Mouse (Mus musculus): ENCODE data around the gene Sumo3. TPM values are rescaled to one million over a fixed set of nuclear protein-coding genes. Genes with fewer than 3 reads are reported as not detected.

Sumo3 gene
- 10 to 100 TPM; 15.5 to 97.1 (median 46.4) TPM for total RNA-seq (2018; cell fraction: chromatin; rRNA removed)
- total RNA-seq (2018; cell fraction: cytosol; rRNA removed), result 100 to 1,000 TPM in 20 of 26 experiments, 10 to 100 TPM in 6; 75.8 to 152 (median 114) TPM
- 10 to 100 TPM; 22.7 to 95.5 (median 55.7) TPM for total RNA-seq (2018; cell fraction: nucleus; rRNA removed)
- 105 to 245 TPM (median 141 TPM) in 3 replicates for polyA plus RNA-seq (2018)

DNA sequence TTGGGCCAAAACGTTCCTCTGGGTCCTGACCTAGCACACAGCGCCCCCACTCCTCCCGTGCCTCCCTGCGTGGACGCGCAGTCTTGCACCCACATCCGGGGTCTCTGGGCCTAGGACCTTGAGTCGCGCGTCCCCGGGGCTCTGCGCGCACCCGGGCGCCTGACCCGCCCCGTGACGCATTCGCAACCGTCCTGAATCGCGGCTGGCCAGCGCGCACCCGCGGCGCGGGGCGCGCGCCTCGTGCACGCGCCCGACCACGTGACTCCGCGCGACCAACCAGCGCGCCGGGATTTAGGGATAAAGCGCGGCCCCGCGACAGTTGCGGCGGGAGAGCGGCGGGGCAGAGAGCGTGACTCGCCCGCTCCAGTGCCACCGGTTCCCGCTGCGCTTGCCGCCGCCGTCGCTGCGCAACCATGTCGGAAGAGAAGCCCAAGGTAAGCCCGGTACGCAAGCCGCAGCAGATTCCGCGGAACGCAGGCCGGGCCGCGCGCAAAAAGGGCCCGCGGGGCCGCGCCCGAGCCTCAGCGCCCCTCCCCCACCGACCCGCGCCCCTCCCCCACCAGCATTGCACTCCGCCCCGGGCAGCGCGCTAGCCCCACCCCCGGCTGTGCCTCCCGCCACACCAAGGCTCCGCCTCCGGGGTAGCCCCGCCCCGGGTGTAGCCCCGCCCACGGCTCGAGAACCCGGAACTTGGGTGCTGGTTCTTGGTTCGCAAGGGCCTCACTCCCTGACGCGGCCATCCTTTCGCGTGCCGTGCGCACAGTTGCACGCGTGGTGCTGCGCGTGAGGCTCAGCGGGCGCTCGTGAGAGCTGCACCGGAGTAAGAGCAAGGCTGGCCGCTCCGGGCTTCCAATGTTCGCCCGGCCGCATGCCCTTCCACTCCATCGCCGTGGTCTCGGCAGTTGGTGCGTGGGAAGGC, at the start of gene Sumo3, which contains the start of gene Gm49325:
Gene Sumo3 (plus strand): TSS at position 190 of the 919 bp plus-strand sequence.
Gene Gm49325 (plus strand): TSS at position 290 of the 919 bp plus-strand sequence.
- H3K27ac ChIP-seq, result peak within 1 kb of the TSS; percentile 76
- peak within 1 kb of the TSS; percentile 70 for H3K4me3 ChIP-seq (ENCODE audit: inconsistent target)
- peaks cover 14% of the 10 kb centered on the region for H3K36me3 ChIP-seq (ENCODE audit: inconsistent target)
- WGBS (ENCODE audit: missing documents), result 1% methylated on average over 102 of the region's 119 CpGs
- peaks cover 46% of the 10 kb centered on the region for H3K79me2 ChIP-seq (ENCODE audit: inconsistent target)

DNA sequence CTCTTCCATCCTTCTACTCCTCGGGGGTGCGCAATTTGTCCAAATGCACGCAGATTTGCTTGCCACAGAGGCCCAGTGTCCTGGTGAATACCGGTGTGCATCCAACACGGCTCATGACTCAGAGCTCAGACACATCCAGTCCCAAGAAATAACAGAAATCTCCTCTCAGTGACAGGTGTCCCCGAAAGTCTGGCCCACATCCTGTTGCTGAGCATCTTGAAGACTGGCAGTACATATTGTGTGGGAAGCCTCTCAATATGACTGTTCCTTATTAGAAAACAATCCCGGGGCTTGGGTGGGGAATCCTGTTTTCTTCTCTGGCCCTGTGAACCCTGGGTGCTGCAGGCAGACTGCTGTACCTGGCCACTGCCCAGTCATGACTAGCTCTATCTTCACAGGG, 49.3 kb upstream of the Sumo3 start:
- Histone ChIP-seq H3K36me3 (ENCODE audit: inconsistent target) (peaks cover 81% of the 10 kb centered on the region), H3K4me3 (ENCODE audit: inconsistent target) (no peak overlapping the region), H3K79me2 (ENCODE audit: inconsistent target) (peaks cover 5% of the 10 kb centered on the region; the same call in 1 of the 2 replicates), H3K27ac (no peak overlapping the region)
- 95% methylated on average over 7 of the region's 7 CpGs for WGBS (ENCODE audit: missing documents)

DNA sequence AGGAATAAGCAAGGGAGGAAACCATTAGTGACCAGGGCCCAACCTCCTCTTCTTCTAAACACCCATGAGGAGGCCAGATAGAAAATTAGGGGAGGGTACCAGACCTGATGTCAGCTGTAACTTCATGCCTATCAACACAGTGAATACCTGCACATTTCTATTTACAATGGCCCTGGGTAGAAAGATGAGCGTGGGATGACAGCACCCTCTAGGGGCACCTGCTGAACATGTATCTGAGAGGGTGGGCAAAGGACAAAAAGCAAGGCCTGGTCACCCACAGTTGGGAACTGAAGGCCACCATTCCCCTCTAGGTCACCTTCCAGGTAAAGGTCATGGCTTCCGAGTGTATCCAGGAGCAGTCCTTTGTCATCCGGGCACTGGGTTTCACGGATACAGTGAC, 48.3 kb upstream of the Sumo3 start:
- Histone ChIP-seq H3K27ac (no peak overlapping the region), H3K36me3 (ENCODE audit: inconsistent target) (peaks cover 87% of the 10 kb centered on the region), H3K4me3 (ENCODE audit: inconsistent target) (no peak overlapping the region), H3K79me2 (ENCODE audit: inconsistent target) (peaks cover 1% of the 10 kb centered on the region; the same call in 1 of the 2 replicates)
- WGBS (ENCODE audit: missing documents), result 98% methylated on average over 4 of the region's 4 CpGs

DNA sequence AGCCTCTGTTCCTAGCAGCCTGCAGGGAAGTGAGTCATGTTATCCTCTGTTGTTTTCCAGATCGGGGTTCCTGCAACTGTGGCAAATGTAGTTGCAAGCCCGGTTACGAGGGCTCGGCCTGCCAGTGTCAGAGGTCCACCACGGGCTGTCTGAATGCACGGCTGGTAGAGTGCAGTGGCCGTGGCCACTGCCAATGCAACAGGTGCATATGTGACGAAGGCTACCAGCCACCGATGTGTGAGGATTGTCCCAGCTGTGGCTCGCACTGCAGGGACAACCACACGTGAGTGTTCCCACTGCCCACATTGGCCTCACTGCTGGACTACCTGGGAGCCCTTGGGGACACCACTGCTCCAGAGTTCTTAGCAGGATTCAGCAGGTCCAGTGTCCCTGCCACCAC, 45.8 kb upstream of the Sumo3 start:
- Histone ChIP-seq H3K27ac (no peak overlapping the region), H3K79me2 (ENCODE audit: inconsistent target) (no peaks in the 10 kb centered on the region; the same call in 1 of the 2 replicates), H3K4me3 (ENCODE audit: inconsistent target) (no peak overlapping the region), H3K36me3 (ENCODE audit: inconsistent target) (peaks cover 93% of the 10 kb centered on the region)
- 87% methylated on average over 10 of the region's 11 CpGs for WGBS (ENCODE audit: missing documents)

DNA sequence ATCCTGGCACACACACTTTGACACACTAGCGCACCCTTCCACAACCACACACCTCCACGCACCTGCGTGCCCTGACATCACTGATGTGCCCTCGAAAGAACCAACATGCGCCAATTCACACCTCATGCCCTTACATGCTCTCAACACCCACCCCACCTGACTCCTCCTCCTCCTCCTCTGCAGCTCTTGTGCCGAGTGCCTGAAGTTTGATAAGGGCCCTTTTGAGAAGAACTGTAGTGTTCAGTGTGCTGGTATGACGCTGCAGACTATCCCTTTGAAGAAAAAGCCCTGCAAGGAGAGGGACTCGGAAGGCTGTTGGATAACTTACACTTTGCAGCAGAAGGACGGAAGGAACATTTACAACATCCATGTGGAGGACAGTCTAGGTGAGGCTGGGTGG, 45.1 kb upstream of the Sumo3 start:
- Histone ChIP-seq H3K4me3 (ENCODE audit: inconsistent target) (no peak overlapping the region), H3K79me2 (ENCODE audit: inconsistent target) (no peaks in the 10 kb centered on the region; the same call in 1 of the 2 replicates), H3K27ac (no peak overlapping the region), H3K36me3 (ENCODE audit: inconsistent target) (peaks cover 91% of the 10 kb centered on the region)
- 98% methylated on average over 8 of the region's 9 CpGs for WGBS (ENCODE audit: missing documents)

DNA sequence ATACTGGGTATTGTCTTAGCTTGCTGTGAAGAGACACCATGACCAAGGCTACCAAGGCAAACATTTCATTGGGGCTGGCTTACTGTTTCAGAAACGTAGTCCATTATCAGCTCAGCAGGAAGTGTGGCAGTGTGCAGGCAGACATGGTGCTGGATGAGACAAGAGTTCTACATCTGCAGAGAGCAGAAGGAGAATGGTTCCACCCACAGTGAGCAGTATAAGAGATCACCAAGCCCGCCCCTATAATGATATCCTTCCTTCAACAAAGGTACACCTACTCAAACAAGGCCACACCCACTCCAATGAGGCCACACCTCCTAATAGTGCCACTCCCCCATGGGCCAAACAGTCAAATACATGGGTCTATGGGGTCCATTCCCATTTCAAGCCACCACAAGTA, 44.4 kb upstream of the Sumo3 start:
- WGBS (ENCODE audit: missing documents), result 84% methylated on average over 2 of the region's 2 CpGs
- peaks cover 84% of the 10 kb centered on the region for H3K36me3 ChIP-seq (ENCODE audit: inconsistent target)
- no peak overlapping the region for H3K4me3 ChIP-seq (ENCODE audit: inconsistent target)
- H3K79me2 ChIP-seq (ENCODE audit: inconsistent target), result no peaks in the 10 kb centered on the region; the same call in 1 of the 2 replicates
- H3K27ac ChIP-seq, result no peak overlapping the region

DNA sequence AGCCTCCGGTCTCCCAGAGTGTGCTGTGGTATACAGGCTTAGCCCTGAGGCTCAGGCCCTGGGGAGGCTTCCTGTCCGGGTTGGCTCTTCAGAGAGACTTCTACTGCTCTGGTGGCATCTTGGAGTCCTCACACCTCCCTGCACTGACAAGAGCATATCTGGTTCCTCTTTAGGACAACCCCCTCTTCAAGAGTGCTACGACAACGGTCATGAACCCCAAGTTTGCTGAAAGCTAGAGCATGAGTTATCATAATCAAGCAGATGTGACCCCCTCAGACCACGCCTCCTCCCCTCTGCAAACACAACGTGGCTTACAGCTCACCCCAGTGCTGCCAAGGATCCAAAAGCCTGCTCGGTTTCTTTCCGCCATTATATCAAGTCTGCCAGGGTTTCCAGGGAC, 40.9 kb upstream of the Sumo3 start:
- 89% methylated on average over 8 of the region's 8 CpGs for WGBS (ENCODE audit: missing documents)
- Histone ChIP-seq H3K36me3 (ENCODE audit: inconsistent target) (peaks cover 54% of the 10 kb centered on the region), H3K27ac (no peak overlapping the region), H3K79me2 (ENCODE audit: inconsistent target) (no peaks in the 10 kb centered on the region), H3K4me3 (ENCODE audit: inconsistent target) (no peak overlapping the region)

DNA sequence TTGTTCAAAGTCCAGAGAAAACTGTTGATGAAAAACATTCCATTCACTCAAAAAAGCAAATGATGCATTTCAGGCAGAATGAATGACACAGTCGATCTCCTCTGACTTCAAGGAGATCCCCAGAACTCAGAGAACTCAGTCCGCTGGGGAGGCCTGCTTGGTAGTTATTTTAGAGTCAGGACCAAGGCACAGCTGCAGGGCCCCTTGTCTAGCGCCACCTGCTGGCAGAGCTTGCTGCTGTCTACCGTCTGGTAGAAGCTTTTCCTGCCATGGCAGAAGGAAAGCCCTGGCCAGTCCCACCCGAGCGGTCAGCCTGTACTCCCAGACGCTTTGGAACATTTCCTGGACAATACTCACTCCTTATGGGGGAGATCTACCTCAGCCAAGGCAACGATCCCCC, 39.2 kb upstream of the Sumo3 start:
- peaks cover 41% of the 10 kb centered on the region for H3K36me3 ChIP-seq (ENCODE audit: inconsistent target)
- no peak overlapping the region for H3K27ac ChIP-seq
- no peak overlapping the region for H3K4me3 ChIP-seq (ENCODE audit: inconsistent target)
- WGBS (ENCODE audit: missing documents), result 19% methylated on average over 8 of the region's 8 CpGs
- H3K79me2 ChIP-seq (ENCODE audit: inconsistent target), result no peaks in the 10 kb centered on the region

DNA sequence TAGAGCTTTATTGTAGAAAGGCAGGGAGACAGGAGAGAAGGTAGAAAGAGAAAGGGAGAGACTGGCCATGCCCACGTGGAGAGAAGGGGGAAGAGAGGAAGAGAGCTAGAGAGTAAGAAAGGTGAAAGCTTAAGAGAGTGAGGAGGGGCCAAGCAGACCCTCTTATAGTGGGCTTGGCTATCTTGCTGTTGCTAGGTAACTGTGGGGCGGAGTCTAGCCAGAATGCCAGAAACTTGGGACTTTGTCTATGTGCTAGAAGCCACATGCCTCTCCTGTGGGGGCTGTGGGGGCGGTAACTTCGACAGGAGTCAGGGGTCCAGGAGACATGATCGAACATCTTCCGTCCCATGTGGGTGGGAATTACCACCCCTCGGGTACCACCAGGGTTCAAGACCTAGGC, 36.4 kb upstream of the Sumo3 start:
- H3K27ac ChIP-seq, result no peak overlapping the region
- H3K36me3 ChIP-seq (ENCODE audit: inconsistent target), result peaks cover 17% of the 10 kb centered on the region
- 84% methylated on average over 7 of the region's 7 CpGs for WGBS (ENCODE audit: missing documents)
- no peaks in the 10 kb centered on the region for H3K79me2 ChIP-seq (ENCODE audit: inconsistent target)
- H3K4me3 ChIP-seq (ENCODE audit: inconsistent target), result no peak overlapping the region

DNA sequence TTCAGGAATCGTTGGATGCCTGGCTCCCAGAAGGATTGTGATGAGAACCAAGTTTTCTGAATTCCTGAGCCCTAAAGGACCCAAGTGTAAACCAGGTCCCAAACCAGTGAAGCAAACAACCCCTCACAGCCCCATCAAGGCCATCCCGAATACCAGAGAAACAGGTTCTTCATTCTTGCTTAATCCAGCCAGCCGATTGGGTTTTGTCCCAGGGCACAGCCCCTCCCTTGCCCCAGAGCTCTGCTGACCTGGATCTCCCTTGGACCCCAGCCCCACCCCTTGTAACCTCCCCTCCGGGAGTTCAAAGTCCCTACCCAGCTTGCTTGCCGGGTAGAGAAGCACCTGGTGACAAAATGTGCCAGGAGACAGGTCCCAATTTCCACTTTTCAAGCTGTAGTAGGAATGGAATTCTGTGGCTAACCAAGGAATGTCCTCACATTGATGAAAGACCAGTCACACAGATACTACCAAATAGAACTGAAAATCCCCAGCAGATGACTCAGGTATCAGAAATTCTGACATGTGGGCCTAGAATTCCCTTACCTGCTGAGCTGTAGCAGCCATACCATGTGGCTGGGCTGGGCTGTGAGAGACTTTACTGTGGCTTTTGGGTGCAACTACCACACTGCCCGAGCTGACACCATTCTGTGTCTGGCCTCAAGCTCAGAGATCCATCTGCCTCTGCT, 35.8 kb upstream of the Sumo3 start:
- no peak overlapping the region for H3K27ac ChIP-seq
- WGBS (ENCODE audit: missing documents), result 92% methylated on average over 6 of the region's 6 CpGs
- no peak overlapping the region for H3K4me3 ChIP-seq (ENCODE audit: inconsistent target)
- no peaks in the 10 kb centered on the region for H3K79me2 ChIP-seq (ENCODE audit: inconsistent target)
- peaks cover 10% of the 10 kb centered on the region; the same call in 1 of the 2 replicates for H3K36me3 ChIP-seq (ENCODE audit: inconsistent target)

DNA sequence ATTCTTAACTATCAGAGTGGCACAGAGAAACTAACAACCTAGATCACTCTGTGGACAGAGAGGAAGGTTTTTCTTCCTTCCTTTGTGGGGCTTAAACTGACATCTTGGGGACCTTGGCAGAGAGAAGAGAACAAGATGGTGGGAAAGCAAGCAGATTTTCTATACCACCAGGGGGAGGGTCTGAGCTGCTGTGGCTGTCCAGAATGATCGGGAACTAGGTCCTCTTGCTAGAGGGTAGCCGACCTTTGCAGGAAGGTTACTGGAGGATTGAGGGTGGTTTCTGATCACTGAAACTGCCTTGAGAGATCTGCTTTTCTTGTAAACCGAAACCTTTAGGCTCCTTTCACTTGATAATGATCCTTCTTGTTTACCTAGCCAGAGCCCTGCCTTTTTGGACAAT, 33.7 kb upstream of the Sumo3 start:
- 25% methylated on average over 3 of the region's 3 CpGs for WGBS (ENCODE audit: missing documents)
- H3K4me3 ChIP-seq (ENCODE audit: inconsistent target), result no peak overlapping the region
- H3K36me3 ChIP-seq (ENCODE audit: inconsistent target), result 0 out of 2 replicates have a peak, but pooled peaks cover 9% of the 10 kb centered on the region
- no peak overlapping the region for H3K27ac ChIP-seq
- H3K79me2 ChIP-seq (ENCODE audit: inconsistent target), result no peaks in the 10 kb centered on the region

DNA sequence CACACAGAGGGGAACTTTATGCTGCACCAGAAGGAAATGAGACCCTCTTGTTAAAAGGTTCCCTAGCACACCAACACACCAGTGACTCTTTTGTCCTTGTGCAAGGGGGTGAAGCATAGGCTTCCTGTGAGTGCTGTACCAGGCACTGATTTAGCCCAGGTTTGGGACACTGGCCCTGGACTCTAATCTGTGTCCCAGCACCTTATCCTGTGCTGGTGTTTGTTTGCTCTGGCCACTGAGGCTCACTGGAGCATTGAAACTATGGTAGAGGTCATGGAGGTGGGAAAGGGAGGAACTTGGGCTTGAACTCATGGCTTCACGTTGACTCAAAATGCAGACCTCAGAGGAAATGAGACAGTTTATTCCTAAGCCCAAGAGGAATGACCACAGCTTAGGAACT, 32.7 kb upstream of the Sumo3 start:
- Histone ChIP-seq H3K36me3 (ENCODE audit: inconsistent target) (0 out of 2 replicates have a peak, but pooled peaks cover 9% of the 10 kb centered on the region), H3K4me3 (ENCODE audit: inconsistent target) (no peak overlapping the region)

DNA sequence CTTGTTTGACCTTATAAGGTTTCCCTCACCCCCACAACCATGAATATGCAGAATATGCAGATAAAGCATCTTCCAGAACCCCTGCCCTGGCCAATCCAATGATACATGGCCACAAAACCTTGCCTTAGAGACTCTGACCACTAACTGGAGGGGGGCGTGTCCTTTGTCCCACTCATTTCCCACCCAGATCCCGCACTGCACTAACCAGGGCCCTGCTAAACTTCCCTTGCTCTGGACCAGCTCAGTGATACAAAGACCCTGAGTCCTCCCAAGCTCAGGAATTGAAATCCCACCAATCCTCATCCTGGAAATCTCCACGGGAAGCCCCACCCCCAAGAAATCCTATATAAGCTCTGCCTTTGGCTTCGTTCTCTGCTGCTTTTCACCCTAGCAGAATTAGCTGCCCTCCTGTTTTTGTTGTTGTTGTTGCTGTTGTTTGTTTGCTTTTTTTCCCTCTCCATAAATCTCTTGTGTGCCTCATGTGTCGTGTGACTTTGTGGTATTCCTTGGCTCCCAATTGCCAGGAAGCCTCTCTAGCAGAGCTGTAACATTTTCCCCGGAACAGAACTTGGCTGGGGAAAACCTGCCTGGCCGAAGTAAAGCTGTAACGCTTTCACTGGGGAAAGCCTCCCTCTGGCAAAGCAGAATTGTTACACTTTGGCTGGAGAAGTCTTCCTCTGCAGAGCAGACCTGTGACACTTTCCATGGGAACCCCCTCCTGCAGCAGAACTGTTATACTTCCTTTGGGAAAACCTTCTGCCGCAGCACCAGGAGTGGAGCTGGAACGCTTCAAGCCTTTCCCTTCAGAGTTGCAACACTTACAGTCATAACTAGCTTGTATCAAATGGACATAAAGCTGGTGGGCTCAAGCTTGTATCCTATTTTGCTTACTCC, 25.6 kb upstream of the Sumo3 start:
- no peak overlapping the region for H3K4me3 ChIP-seq (ENCODE audit: inconsistent target)
- H3K27ac ChIP-seq, result no peak overlapping the region
- H3K79me2 ChIP-seq (ENCODE audit: inconsistent target), result peaks cover 33% of the 10 kb centered on the region
- WGBS (ENCODE audit: missing documents), result 90% methylated on average over 10 of the region's 10 CpGs
- no peaks in the 10 kb centered on the region for H3K36me3 ChIP-seq (ENCODE audit: inconsistent target)

More for the DNA sequence above, 32.7 kb upstream of the Sumo3 start:
- WGBS (ENCODE audit: missing documents), result 87% methylated on average over 1 of the region's 1 CpGs
- no peaks in the 10 kb centered on the region for H3K79me2 ChIP-seq (ENCODE audit: inconsistent target)
- no peak overlapping the region for H3K27ac ChIP-seq

DNA sequence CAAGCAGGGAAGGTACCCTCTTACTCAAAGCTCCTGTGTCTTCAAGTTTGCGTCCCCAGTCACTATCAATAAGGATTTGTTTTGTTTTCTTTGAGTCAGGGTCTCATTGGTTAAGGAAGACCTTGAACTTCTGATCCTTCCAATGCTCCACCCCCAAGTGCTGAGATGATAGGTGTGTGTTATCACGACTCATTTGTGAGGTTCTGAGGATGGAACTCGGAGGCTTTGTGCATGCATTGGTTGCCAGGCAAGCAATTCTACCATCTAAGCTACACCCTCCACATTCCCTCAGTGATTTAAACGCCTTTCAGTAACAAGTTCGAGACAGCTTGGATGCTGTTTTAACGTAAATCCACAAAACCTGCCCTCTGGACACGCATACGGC, 24.9 kb upstream of the Sumo3 start:
- peak overlapping the region; percentile 11; the same call in 1 of the 2 replicates for H3K4me3 ChIP-seq (ENCODE audit: inconsistent target)
- WGBS (ENCODE audit: missing documents), result 18% methylated on average over 8 of the region's 8 CpGs
- peak overlapping the region; percentile 42 for H3K27ac ChIP-seq
- H3K36me3 ChIP-seq (ENCODE audit: inconsistent target), result no peaks in the 10 kb centered on the region
- H3K79me2 ChIP-seq (ENCODE audit: inconsistent target), result peaks cover 40% of the 10 kb centered on the region

All from macrophage (primary cell).